Mouse (Mus musculus): ENCODE data around the gene Znhit1. TPM values are rescaled to one million over a fixed set of nuclear protein-coding genes. Genes with fewer than 3 reads are reported as not detected.

Gene Znhit1
- polyA plus RNA-seq (2017; shearing (Covaris generic)), result 60.6 TPM

GRCm38 (mm10) chr5:136987934-136988271 is at the start of gene Znhit1:
Znhit1 (minus strand) TSS chr5:136988021.

DNA sequence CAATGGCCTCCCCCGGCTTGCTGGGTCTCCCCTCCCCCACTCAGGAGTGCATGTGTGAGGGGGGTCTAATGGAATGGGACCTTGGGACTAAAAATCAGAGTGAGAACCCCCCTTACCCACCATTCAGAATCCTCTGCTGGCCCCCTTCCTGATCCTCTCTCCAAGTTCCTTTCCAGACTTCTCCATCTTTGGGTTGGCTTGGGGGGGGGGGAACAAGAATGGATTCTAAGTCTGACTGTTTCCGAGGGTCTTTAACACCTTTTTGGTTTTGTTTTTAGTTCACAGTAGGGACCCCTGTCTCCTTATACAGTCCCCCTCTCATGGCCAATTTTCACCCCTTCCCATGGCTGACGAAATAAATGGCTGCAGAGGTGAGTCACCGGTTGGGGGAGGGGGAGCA is 38.3 kb upstream of the Znhit1 start, which contains the start of gene Vgf:
TSS of gene Vgf (plus strand) at position 301 of the 400 bp plus-strand sequence.

DNA sequence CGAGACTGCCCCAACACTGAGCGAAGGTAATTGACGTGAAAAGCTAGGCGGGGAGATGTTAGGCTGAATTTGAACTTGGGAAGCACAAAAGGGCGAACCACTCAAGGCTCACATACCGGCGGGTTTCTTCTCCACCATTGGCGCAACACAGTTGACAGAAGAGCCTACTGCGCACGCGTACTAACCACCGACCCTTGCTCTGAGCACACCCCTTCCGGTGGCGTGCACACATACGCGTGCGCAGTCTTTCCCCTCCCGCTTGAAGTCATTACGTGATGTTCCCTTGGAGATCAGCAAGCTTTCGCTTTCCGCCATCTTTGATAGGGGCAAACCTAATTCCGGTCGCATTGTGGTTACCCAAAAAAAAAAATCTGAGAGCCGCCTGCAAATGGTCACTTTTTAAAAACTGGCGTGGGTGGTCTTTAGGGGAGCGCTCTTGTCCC is 1.1 kb downstream of the Znhit1 start, which contains the start of gene Plod3:
TSS of gene Plod3 (plus strand) at position 325 of the 443 bp plus-strand sequence.

DNA sequence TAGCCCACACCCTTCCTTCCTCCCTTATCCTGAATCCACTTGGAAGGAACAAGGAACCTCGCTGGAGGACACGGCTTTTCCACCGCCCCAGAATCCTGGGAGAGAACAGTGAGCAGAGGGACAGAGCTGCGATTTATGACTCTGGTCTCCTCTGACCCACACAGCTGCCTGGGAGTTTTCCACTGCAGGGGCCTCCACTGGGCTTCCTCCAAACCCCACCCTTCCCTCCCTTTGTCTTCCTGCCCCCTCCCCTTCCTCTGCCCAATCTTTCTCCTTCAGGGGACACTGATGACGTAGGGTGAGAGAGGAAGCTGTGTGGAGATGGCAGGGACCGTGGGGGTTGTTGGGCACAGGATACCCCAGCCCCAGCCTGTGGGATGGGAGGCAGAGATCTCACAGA is 21.5 kb downstream of the Znhit1 start, which contains the start of gene Cldn15:
TSS of gene Cldn15 (plus strand) at position 286 of the 400 bp plus-strand sequence.

DNA sequence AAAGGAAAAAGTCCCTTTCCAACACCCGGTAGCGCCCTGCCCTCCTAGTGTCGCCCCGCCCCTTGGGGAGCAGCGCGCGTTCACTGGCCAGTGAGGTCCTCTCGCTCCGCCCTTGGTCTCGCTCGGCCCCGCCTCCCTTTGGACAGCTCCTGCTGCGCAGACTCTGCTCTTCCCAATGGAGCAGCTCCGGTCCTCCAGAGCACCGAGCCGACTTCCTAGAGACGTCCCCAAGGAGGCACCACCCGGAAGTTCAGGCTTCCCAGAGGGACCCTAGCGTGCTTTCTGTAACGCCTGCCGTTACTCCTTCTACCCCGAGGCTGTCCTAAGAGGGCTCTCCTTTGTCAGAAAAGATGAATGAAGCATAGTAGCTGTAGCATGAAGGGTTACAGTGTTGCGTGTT is 34.8 kb downstream of the Znhit1 start, which contains the start of gene Fis1:
TSS of gene Fis1 (plus strand) at position 261 of the 400 bp plus-strand sequence.

Other genes starting within 250 kb of the Znhit1 start
- gene Col26a1, start 104.8 kb downstream of the Znhit1 start, polyA plus RNA-seq (2017; shearing (Covaris generic)), result not detected
- 13.8 TPM for gene Ift22, start 79.9 kb downstream of the Znhit1 start, polyA plus RNA-seq (2017; shearing (Covaris generic))
- 314 TPM for gene Fis1, start 34.7 kb downstream of the Znhit1 start, polyA plus RNA-seq (2017; shearing (Covaris generic))
- not detected for gene Cldn15, start 21.4 kb downstream of the Znhit1 start, polyA plus RNA-seq (2017; shearing (Covaris generic))
- gene Plod3, start 1.0 kb downstream of the Znhit1 start, polyA plus RNA-seq (2017; shearing (Covaris generic)), result 14.0 TPM
- gene Vgf, start 38.4 kb upstream of the Znhit1 start, polyA plus RNA-seq (2017; shearing (Covaris generic)), result 0.35 TPM
- 100.0 TPM for gene Ap1s1, start 58.1 kb upstream of the Znhit1 start, polyA plus RNA-seq (2017; shearing (Covaris generic))
- not detected for gene Serpine1, start 84.2 kb upstream of the Znhit1 start, polyA plus RNA-seq (2017; shearing (Covaris generic))
- 18.8 TPM for gene Trim56, start 128.2 kb upstream of the Znhit1 start, polyA plus RNA-seq (2017; shearing (Covaris generic))
- gene Muc3, start 161.3 kb upstream of the Znhit1 start, polyA plus RNA-seq (2017; shearing (Covaris generic)), result not detected
- gene Muc3a, start 224.4 kb upstream of the Znhit1 start, polyA plus RNA-seq (2017; shearing (Covaris generic)), result 2.4 TPM

Measured in inflammation-experienced regulatory T-cells, adult 16 weeks (primary cell).